Mouse (Mus musculus) left cerebral cortex, postnatal 36 days (tissue): ENCODE data around the gene Nes. TPM values are rescaled to one million over a fixed set of nuclear protein-coding genes. Genes with fewer than 3 reads are reported as not detected.

Experiments
- DNase-seq, 2 experiments: peaks; one replicate each; pipeline ENCODE4 v3.0.0; 2021 to 2022; ENCODE audit warnings: low spot score in 2 of 2, mixed read lengths in 1 of 2
- intact Hi-C: fragments of 180-260 bp; cut with DNase I; formaldehyde crosslinking; loops from one replicate; pipeline ENCODE4 v1.15.1; 2025
- total RNA-seq, 2 experiments: library from RNA; stranded (reverse); gene quantifications; 2 replicates each; pipeline ENCODE4 v1.2.3; 2021

The Nes gene
- total RNA-seq, 2 experiments from 2014 or later = 4.6 to 6.2 TPM

- intact Hi-C loops = no loop called here
- peak in 1 of 2 experiments; percentile 23 for DNase-seq
Observed at GRCm38 (mm10) chr3:87948378-87949265, 22.3 kb upstream of the Nes start, which contains the start of gene Crabp2. Crabp2 (plus strand) TSS chr3:87948666.

DNA sequence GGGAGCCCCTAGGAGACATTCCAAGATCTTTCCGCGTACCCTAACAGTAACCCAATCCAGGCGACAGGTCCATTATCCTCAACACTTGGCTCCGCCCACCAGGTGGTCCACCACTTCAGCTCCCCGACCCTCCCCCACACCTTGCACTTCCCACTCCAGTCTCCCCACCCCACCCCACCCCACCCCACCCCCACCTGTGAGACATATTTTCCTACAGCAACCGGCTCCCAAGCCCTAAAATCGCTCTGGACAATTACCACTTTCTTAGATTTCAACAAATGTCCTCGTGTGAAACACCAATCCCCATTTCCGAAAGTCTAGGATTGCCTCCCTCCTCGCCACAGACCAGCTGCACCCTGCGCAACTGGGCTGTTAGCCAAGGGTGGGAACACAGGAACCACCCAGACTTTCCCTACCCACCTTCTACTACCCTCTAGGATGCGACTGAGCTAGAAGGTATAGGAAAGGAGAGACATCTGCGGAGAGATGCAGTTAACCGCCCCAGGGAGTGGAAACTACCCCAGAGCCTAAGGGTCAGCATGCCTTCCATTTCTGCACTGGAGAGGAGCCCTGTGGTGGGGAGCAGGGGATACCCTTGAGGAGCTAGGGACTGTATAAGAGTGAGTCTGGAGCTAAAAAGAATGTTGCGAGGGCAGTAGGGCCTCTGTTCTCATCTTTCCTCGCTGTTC lies 21.5 kb upstream of the Nes start:
- intact Hi-C loops = no loop called here

GRCm38 (mm10) chr3:87949955-87950515 lies 20.8 kb upstream of the Nes start:
- DNase-seq = no peak
- intact Hi-C loops = no loop called here

More for the DNA sequence above, 21.5 kb upstream of the Nes start:
- no peak for DNase-seq

DNA sequence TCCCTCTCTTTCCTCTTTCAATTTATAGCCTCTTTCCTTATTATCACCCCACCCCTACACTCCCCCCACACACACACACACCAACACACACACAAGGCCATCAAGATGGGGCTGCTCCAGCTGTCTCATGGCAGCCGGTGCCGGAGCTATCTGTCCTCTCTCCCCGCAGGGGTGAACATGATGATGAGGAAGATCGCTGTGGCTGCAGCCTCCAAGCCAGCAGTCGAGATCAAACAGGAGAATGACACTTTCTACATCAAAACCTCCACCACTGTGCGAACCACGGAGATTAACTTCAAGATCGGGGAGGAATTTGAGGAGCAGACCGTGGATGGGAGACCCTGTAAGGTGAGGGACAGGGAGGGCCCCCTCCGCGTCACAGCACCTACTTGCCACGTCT lies 18.9 kb upstream of the Nes start:
- DNase-seq = no peak
- intact Hi-C loops = no loop called here

- intact Hi-C loops = no loop called here
- no peak for DNase-seq
Observed at GRCm38 (mm10) chr3:87952440-87952839, 18.4 kb upstream of the Nes start.

- no peak for DNase-seq
- intact Hi-C loops = no loop called here
Observed at GRCm38 (mm10) chr3:87958056-87958455, 12.8 kb upstream of the Nes start.

DNA sequence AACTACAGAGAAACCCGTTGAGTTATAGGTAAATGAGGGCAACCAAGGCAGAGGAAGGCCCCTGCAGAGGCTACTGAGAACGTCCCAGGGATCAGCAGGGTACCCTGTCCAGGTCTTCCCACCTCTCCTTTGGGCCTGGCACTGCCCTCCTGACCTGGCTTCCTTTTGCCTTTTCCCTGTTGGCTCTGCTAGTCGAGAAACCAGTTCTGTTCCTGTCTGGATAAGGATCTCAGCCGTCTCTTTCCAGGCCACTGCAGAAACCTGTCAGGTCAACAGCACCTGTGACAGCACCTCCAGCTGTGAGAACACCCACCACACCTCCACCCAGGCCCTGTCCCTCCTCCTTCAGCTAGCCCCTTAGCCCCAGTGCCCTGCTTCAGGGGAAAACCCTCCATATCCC lies 12.4 kb upstream of the Nes start:
- no peak for DNase-seq
- intact Hi-C loops = no loop called here

GRCm38 (mm10) chr3:87958967-87959366 lies 11.9 kb upstream of the Nes start:
- intact Hi-C loops = no loop called here
- DNase-seq = no peak

DNA sequence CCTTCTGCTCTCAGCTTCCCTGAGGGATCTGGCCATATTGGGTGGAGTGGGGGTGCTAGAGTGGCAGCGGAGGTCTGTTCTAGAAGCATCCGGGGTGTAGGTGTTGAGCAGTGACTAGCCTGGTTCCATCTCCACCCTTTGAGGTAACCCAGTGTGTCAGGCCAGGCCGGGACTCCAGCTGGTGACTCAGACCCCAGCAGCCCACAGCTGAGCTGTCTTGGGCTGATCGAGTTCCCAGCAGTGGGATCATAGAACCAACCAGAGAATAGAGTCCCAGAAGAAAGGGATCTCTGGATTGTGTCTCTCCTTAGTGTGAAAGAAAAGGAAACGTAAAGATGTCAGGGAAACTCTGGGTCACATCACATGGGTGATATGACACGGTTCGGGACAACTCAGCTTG lies 11.5 kb upstream of the Nes start:
- DNase-seq = no peak
- intact Hi-C loops = no loop called here

GRCm38 (mm10) chr3:87960191-87960585 lies 10.7 kb upstream of the Nes start:
- intact Hi-C loops = loop anchor here (2.0 kb wide), 1 partner anchor 25 kb away; no protein-coding TSS in a partner anchor
- DNase-seq = no peak

GRCm38 (mm10) chr3:87960586-87961191 lies 10.2 kb upstream of the Nes start:
- intact Hi-C loops = loop anchor here (2.0 kb wide), 1 partner anchor 26 kb away; no protein-coding TSS in a partner anchor
- DNase-seq = peak; percentile 71

DNA sequence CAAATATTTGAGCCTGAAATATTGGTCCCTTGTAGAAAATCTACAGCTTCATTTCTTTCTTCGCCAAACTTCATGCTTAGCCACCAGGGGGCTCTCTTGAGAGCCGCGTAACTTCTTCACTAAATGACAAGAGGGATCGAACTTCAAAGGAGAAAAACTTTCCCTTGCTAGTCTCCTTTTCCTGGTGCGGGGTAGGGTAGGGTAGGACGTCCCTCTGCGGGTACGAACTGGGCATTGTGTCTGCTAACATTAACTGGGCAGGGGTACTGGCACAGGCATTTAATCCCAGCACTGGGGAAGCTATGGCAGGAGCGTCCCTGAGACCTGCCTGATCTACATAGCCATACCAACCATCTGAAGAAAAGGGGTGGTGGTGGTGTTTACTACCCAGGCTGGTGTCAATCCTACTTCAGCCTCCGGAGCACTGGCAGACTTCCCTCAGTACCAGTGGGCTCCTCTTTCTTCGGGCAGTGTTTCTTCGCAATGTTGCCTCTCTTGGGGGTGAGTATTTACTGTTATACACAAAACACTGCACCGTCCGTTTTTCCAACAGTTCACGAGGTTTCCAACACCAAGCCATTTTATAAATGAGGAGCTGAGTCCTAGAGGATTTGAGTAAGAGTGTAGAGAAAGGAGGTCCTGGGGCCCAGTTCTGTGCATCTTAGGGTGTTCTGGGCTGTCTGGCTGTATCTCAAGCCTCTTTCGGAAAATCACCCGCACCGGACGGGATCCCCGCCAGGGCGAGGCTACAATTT lies 517 bp upstream of the Nes start:
- peak in 1 of 2 experiments; percentile 47 for DNase-seq
- intact Hi-C loops = loop anchor here (1.0 to 2.0 kb wide), 2 partner anchors 17 to 102 kb away; no protein-coding TSS in a partner anchor

DNA sequence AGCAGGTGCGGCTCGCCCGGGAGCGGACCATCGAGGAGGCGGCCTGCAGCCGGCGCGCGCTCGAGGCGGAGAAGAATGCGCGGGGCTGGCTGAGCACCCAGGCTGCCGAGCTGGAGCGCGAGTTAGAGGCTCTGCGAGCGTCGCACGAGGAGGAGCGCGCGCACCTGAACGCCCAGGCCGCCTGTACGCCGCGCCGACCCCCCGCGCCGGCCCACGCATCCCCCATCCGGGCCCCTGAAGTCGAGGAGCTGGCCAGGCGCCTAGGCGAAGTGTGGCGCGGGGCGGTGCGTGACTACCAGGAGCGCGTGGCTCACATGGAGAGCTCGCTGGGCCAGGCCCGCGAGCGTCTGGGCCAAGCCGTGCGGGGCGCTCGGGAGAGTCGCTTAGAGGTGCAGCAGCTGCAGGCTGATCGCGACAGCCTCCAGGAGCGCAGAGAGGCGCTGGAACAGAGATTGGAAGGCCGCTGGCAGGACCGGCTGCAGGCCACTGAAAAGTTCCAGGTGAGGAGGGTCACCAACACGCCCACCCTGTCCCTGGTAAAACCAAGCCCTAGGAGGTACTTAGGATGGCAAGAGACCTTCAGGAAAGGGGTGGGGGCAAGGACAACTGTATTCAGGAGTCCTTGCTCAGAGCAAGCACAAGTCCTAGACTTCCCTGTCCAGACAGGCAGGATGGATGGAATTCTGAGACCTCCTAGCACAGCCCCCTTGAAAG lies 768 bp downstream of the Nes start:
- no peak for DNase-seq
- intact Hi-C loops = loop anchor here (2.0 kb wide), 1 partner anchor 101 kb away; no protein-coding TSS in a partner anchor

DNA sequence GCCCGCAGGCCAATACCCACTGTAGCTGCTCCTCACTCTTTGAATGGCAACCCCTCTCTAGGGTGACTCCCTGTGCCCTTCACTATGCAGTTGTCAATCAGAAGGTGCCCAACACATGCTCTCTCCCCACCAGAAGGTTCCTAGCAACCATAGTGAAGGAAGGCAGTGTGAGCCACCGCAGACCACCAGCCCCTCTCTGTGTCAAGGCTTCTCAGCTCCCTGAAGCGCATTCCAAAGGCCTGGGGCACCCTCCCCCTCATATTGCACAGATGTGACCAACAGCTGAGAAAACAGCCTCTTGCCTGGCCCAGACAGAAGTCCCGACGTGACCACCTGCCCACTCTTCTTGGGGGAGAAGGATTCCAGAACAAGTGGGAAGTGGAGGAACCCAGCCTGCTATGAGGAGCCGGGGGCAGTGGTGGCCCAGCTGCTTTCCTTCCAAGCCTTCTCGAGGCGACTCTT lies 1.4 kb downstream of the Nes start:
- DNase-seq = no peak
- intact Hi-C loops = no loop called here

DNA sequence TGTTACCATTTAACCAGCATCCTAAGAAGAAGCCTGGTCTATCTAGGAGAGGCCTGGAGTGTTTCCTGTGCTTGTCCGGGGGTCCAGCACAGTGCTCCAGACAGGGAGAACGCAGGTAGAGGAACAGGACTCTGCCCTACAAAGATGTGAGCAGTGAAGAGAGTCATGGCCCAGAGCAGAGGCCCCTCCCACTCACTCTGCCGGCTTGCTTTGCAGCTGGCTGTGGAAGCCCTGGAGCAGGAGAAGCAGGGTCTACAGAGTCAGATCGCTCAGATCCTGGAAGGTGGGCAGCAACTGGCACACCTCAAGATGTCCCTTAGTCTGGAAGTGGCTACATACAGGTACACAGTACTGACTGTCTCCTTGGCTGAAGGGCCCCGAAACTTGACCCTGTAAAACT lies 1.9 kb downstream of the Nes start:
- no peak for DNase-seq
- intact Hi-C loops = no loop called here

- no peak for DNase-seq
Observed at GRCm38 (mm10) chr3:87973593-87974380, 2.9 kb downstream of the Nes start.

GRCm38 (mm10) chr3:87974381-87974987 lies 3.6 kb downstream of the Nes start:
- DNase-seq = no peak
- intact Hi-C loops = no loop called here

More at GRCm38 (mm10) chr3:87973593-87974380, 2.9 kb downstream of the Nes start:
- intact Hi-C loops = no loop called here
